Mouse (Mus musculus): ENCODE data around the gene Galc.

Gene Galc

GRCm38 (mm10) chr12:98258845-98259517, at the start of gene Galc:
Galc (minus strand) TSS chr12:98259459.
- peak; percentile 80 for DNase-seq (ENCODE audit: low read depth, low spot score)

- no peak for DNase-seq (ENCODE audit: low read depth, low spot score)
Observed at GRCm38 (mm10) chr12:98307179-98307915, 48.1 kb upstream of the Galc start.

- no peak for DNase-seq (ENCODE audit: low read depth, low spot score)
Observed at GRCm38 (mm10) chr12:98303013-98303412, 43.8 kb upstream of the Galc start.

- no peak for DNase-seq (ENCODE audit: low read depth, low spot score)
Observed at GRCm38 (mm10) chr12:98301980-98302379, 42.7 kb upstream of the Galc start.

- DNase-seq (ENCODE audit: low read depth, low spot score), result no peak
Observed at GRCm38 (mm10) chr12:98294241-98294640, 35.0 kb upstream of the Galc start.

GRCm38 (mm10) chr12:98292278-98292677, 33.0 kb upstream of the Galc start:
- no peak for DNase-seq (ENCODE audit: low read depth, low spot score)

- DNase-seq (ENCODE audit: low read depth, low spot score), result no peak
Observed at GRCm38 (mm10) chr12:98290475-98290874, 31.2 kb upstream of the Galc start.

GRCm38 (mm10) chr12:98284477-98284876, 25.2 kb upstream of the Galc start:
- no peak for DNase-seq (ENCODE audit: low read depth, low spot score)

- no peak for DNase-seq (ENCODE audit: low read depth, low spot score)
Observed at GRCm38 (mm10) chr12:98283487-98283860, 24.2 kb upstream of the Galc start.

- DNase-seq (ENCODE audit: low read depth, low spot score), result no peak
Observed at GRCm38 (mm10) chr12:98282776-98283486, 23.7 kb upstream of the Galc start.

- no peak for DNase-seq (ENCODE audit: low read depth, low spot score)
Observed at GRCm38 (mm10) chr12:98280996-98281395, 21.7 kb upstream of the Galc start.

GRCm38 (mm10) chr12:98280530-98280929, 21.3 kb upstream of the Galc start:
- no peak for DNase-seq (ENCODE audit: low read depth, low spot score)

GRCm38 (mm10) chr12:98272433-98272832, 13.2 kb upstream of the Galc start:
- DNase-seq (ENCODE audit: low read depth, low spot score), result no peak

GRCm38 (mm10) chr12:98270810-98271566, 11.7 kb upstream of the Galc start:
- no peak for DNase-seq (ENCODE audit: low read depth, low spot score)

GRCm38 (mm10) chr12:98269791-98270745, 10.8 kb upstream of the Galc start:
- no peak for DNase-seq (ENCODE audit: low read depth, low spot score)

GRCm38 (mm10) chr12:98268441-98269369, 9.4 kb upstream of the Galc start, which contains the start of gene Gpr65:
Gpr65 (plus strand) TSS chr12:98268635.
- DNase-seq (ENCODE audit: low read depth, low spot score), result no peak

GRCm38 (mm10) chr12:98265697-98266096, 6.4 kb upstream of the Galc start:
- DNase-seq (ENCODE audit: low read depth, low spot score), result no peak

GRCm38 (mm10) chr12:98259518-98259852, 226 bp upstream of the Galc start:
- no peak for DNase-seq (ENCODE audit: low read depth, low spot score)

- peak; percentile 3 for DNase-seq (ENCODE audit: low read depth, low spot score)
Observed at GRCm38 (mm10) chr12:98258371-98258844, 851 bp downstream of the Galc start.
